Mouse (Mus musculus) spleen, postnatal 14 days (tissue): ENCODE data around the gene Nrbf2.
A peak's percentile ranks its signal among the peaks of the same experiment; 100 is the strongest.

Experiments
- DNase-seq, 2 experiments: peaks; one replicate each; pipeline ENCODE4 v3.0.0; 2021 to 2022; ENCODE audit warnings: low spot score in 2 of 2

The Nrbf2 gene

DNA sequence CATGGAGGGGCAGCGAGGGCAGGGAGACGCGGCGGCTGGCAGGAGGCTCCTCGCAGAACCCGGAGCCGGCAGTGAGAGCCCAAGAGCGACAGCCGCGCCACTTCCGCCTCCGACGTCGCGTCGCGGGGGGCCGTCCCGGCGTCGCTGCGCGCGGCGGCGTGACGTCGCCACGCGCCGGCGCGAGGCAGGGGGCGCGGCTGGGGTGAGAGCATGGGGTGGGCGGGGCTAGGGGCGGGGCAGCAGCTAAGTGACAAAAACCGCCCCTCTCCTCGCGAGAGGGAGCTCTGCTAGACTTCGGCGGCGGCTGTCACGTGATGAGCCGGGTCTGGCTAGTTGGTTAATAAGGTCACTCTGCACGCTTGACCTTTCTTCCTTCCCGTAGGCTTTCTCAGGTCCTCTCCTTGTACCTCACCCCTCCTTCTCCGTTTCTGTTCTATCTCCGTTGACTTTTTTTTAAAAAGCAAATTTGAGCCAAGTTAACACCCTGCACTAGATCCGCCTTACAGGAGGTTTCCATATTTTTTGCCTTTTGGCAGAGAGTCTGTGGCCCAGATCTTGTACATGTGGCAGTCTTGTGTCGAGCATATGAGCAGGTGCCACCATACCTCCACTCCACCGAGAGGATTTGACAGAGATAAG is at the start of gene Nrbf2:
Gene Nrbf2 (minus strand): TSS at position 130 of the 639 bp plus-strand sequence.
- peak; percentile 50 to 72 for DNase-seq

DNA sequence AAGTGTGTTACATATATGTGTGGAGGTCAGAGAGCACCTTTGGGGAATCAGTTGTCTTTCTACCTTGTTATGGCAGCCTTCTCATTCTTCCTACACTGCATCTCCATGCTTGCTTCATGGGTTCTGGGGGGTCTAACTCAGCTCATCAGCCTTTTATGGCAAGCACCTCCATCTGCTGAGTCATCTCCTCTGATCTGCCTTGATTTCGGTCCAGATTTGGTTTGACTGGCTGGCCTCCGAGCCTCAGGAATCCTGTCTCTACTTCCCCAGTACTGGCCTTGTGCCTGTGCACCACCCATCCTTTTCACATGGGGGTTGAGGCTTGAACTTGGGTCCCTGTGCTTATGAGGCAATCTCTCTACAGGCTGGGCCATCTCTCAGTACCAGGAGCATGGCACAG is 45.5 kb upstream of the Nrbf2 start:
- DNase-seq: no peak

DNA sequence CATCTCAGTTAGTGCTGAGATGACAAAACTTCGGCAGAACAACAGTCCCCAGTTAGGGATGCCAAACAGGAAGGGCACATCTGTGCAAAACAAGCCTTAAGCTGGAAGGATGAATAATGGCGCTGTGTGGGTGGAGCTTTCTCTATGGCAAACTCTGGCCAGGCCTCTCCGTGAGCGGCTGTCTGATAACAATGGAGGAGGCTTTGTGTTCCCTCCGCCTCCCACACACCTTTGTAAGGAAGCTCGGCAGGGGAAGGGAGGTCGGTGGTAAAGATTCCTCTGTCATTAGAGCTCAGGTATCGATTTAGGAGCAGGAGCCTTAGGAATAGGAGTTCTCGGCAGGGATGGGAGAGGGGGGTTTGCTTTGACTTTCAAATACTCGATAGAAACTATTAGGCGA is 44.6 kb upstream of the Nrbf2 start:
- no peak for DNase-seq

DNA sequence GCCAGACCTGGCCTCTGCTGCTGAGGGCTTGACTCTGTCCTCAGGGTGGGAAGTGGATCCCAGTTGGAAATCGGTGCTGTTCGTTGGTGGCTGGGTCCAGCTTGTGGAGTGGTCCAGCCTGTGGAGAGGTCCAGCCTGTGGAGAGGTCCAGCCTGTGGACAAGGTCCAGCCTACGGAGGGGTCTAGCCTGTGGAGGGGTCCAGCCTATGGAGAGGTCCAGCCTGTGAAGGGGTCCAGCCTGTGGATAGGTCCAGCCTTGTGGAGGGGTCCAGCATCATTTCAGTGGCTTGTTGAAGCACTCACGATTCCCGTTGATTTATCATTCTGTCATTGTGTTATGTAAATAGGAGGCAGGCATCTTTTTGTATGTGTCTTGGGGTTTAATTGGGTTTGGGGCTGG is 43.1 kb upstream of the Nrbf2 start:
- DNase-seq: no peak

DNA sequence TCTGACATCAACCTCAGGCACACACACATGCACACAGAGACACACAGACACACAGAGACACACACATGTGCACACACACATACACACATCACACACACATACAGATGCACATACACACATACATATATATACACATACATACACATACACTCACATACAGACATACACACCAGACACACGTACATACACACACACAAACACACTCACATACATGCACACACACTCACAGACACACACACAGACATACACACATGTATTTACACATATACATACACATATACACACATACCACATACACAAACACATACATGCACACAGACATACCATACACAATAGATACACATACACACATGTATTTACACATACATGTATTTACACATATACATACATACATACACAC is 38.9 kb upstream of the Nrbf2 start:
- no peak for DNase-seq

DNA sequence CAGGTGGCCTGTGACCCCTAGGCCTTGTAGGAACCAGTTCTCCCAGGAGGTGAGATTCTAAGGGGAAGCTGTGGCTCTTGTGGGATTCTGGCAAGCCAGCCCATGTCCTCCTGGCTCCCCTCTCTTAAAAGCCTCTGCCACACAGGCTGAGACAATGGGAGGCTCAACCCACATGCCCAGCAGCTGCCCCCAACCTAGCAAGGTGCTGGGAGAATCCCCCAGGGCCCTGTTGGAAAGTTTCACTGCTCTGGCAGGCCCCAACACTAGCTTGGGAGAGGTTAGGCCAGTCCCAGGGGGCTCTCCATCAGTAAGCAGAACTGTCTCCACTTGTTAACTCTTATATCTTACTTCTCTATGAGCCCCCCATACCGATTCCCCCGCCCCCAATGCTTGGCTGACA is 36.3 kb upstream of the Nrbf2 start:
- DNase-seq: no peak

DNA sequence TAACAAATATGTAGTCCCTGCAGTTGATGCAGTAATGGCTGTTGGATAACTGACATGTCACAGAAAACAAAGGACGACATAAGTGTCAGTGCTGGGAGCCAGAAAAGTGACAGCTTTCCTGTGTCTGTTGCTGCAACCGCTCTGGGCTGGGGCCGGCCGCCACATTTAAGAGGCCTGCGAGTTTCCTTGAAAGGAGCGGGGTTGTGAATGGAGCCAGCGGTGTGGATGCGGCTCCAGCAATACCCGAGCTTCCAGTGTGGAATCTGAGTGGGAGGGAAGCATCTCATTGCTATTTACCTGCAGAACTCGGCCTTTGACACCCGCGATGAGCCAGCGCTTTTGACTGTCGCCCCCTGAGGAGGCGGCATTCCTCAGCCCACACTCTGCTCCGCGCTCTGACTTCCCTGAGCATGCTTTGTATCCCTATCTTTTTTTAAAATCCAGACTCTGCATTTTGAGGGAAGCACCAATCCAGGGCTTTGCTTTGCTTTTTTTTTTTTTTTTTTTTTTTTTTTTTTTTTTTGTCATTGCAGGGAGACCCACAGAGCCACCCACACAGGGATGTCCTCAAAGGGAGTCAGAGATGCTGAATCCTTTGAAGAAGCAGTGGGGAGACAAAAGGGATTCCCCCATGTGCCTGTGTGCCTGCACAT is 35.2 kb upstream of the Nrbf2 start:
- no peak for DNase-seq

DNA sequence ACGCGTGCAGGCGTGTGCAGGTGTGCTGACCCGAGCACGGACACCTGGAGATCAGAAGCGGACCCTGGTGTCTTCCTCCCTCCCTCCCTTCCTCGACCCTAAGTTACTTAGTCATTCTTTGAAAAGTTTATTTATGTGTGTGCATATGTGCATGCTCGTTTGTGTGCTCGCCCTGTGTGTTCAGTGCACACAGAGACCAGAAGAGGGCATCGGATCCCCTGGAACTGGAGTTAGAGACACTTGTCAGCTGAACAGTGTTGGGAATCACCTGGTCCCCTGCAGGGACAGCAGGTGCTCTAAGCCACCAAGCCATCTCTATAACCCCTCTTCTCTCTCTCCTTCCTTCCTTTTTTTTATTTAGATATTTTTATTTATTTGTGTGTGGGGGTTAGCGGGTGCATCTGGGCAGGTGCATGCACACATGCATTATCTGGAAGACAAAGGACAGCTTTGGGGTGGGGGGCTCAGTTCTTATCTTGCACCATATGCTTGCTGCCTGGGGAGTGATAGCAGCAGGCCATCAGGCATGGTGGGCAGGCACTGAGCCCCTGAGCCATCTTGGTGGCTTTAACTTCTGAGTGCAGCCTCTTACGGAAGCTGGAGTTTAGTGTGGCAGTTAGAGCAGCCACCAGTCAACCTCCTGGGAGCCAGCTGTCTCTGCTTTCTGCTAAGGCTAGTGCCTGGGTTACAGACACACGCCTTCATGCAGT is 34.1 kb upstream of the Nrbf2 start:
- no peak for DNase-seq

DNA sequence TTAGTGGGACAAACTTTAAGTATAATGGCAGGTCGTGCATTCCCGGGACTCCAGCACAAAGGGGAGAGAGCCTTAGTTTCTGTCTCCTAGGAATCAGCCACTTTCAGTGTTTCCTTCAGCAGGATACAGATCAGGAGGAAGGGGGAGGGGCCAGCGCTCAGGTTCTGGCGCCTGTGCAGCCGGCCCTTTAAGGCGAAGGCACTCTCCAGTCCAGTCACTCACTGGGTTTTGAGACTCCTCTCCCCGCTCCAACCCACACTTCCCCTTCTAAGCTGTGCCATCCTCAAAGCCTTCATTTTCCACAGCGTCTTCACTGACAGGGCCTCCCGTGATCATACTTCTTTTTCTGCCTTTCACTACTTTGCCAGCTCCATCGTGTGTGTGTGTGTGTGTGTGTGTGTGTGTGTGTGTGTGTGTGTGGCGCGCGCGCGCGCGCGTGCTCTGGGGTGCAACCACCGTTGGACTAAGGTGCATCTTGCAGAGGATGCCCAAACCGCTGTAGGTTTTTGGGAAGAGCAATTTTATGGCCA is 32.9 kb upstream of the Nrbf2 start:
- DNase-seq: no peak

DNA sequence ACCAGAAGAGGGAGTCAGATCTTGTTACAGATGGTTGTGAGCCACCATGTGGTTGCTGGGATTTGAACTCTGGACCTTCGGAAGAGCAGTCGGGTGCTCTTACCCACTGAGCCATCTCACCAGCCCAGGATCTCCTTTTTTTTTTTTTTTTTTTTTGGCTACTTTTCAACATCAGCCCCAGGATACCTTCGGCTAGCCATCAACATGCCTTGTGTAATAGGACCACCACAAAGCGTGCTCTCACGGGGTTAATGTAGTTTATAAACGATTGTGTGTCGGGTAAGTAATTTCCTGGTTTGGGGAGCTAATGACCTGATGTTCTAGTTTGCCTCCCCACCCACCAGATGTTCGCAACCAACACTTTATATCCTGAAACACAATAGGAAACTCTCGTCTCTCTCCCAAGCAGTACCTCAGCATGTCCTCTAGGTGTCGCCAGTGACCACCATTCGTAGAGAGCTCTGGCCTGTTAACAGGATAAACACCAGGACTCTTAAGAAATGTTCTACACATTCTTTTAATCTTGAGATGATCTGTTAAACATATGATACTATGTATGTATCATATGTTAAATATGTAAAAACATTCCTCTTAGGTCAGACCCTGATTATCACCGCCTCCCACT is 29.8 kb upstream of the Nrbf2 start:
- peak in 1 of 2 experiments; percentile 31 for DNase-seq

DNA sequence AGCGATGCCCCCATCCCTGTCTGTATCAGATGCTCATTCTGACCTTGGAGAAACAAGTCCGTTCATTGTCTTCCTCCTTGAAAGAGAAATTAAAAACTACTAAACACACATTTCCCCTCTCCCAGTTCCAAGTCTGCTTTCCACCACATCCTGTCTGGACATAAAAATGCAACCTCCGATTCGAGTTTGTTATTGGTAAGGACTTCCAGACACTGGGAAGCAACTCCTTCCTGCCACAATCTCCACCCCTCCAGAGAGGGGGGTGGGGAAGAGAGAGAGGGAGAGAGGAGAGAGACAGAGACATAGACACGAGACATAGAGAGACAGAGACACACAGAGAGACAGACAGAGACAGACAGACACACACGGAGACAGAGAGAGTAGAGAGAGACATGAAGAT is 27.4 kb upstream of the Nrbf2 start:
- no peak for DNase-seq

DNA sequence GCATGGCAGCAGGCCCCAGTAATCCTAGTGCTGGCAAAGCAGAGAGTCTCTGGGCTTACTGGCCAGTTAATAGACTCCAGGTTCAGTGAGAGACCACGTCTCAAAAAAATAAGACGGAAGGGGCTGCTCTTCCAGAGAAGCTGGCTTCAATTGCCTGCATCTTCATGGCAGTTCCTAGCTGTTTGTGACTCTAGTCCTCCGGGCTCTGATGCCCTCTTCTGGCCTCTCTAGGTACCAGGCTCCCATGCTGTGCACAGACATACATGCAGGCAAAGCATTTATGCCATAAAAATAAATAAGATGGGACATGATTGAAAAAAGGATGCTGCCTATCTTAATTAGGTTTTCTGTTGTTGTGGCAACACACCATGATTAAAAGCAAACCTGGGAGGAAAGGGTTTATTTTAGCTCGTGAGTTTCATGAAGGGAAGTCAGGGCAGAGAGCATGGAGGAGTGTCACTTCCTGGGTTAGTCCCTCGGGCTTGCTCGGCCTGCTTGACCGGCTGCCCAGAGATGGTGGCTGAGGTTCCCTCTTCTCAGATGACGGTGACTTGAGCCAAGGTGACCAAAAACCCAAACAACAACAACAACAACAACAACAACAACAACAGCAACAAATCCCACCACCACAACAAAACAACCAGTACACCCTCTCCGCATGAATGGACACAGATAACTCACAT is 26.3 kb upstream of the Nrbf2 start:
- DNase-seq: peak in 1 of 2 experiments; percentile 49

DNA sequence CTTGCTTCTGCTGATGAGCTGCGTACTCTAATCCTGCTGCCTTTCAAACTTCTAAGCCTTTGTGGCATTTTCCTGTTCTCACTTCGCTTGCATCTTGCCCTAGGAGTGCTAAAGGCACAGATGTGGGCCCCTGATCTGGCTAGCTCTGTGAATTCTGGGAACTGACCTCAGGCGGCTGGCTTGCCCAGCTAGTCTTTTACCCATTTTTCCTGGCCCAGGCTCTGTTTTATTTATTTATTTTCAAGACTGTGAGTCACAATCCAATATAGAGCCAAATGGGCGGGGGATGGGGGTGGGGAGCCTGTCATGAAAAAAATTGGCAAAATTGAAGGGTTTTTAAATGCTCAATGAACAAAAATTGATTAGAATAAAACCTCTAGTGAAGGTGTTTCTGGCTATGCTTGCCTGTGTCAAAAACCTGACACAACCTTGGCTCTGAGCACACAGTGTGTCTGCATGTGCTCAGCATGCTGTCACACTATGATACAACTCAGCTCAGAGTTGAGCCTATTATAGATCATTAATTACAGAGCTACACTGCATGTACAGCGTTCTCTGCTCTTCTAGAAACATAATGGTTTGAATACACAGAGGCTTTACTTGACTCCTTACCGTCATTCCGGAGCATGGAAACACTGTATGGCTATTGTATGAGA is 24.5 kb upstream of the Nrbf2 start:
- no peak for DNase-seq

DNA sequence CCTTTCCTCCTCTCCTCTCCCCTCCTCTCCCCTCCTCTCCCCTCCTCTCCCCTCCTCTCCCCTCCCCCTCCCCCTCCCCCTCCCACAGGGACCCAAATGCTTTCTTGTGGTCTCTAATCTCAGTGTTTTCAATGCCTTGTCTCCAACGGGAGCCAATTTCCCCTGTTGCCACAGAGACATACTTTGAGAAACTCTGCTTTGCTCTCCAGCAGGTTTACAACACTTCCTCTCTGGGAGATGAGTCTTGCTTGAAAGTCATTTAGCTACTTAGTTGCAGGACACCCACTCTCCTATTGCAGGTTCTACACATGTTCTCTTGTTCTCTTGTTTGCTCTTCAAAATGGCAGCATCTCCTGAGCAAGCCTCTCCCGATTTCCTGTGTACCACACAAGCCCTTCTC is 17.2 kb upstream of the Nrbf2 start:
- DNase-seq: no peak

DNA sequence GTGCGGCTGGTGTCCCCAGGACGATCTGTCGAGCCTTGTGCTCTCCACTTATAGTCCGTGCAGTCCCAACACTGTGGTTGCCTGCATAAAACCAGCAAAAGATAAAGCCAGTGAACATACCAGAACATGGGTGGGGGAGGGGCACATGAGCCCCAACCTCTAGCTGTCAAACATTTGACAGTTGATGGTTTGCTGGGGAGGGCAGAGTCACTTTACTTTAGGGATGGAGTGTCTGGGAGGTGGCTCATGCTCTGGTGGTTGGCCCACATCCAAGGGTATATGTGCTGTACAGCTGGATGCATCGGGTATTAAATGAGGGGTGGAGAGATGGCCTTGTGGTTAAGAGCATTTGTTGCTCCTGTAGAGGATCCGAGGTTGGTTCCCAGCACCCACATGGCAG is 15.9 kb upstream of the Nrbf2 start:
- no peak for DNase-seq

DNA sequence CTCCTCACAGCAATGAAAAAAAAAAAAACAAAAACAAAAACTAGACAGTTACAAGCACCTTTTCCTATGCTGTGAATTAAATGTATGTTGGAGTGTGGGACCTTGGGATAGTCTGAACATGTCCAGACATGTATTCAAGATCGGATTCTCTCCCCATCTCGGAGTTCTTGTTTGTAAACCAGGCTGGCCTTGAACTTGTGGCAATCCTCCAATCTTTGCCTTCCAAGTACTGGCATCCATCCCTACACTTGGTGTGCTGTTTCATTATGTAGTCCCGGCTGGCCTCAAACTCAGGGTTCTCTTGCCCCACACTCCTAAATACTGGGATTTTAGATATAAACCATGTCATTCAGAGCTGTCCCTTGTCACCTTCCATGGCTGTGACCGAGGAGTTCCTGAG is 14.2 kb upstream of the Nrbf2 start:
- no peak for DNase-seq

DNA sequence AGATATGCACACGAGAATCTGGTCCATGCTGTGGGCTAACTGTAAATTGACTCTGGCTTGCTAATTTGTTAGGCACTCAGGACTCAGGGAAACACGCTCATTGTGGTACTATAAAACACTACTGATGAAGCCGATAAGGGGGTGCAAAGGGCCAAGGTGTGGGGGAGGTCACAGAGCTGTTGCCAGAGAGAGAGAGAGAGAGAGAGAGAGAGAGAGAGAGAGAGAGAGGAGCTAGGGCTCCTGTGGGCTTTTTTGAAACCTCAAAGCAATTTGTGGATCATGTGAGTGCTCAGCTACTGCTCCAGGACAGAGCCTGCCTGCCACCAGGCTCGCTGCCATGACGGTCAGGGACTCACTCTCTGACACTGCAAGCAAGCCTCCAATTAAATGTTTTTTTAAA is 13.8 kb upstream of the Nrbf2 start:
- DNase-seq: no peak

DNA sequence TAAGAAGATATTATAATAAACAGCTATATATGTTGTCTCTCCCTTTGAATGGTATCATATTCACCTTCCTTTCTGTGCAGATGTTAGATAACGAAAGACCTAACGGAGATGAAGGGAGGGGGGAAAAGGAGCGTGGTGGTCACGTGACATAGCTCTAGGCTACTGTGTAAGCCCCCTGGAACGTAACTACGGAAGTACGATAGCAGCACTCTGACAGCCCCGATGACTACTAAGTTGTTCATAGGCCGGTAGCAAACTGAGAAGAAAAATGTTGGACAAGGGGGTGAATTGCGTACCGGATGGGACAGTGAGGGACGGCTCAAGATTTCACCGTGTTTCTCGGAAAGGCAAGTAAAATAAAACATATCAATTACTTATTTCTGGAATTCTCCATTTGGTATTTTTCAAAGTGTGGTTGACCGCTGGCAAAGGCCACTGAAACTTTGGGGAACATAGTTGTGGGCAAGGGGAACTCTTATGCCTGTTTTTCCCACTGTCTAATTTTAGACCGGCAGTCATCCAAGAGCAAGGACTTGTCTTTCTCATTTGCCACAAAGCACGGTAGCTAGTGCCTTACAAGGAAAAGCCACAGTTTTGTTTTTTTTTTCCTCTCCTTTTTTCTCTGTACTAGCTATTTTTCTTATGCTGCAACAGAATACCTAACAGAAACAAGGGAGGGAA is 12.2 kb upstream of the Nrbf2 start:
- DNase-seq: no peak

DNA sequence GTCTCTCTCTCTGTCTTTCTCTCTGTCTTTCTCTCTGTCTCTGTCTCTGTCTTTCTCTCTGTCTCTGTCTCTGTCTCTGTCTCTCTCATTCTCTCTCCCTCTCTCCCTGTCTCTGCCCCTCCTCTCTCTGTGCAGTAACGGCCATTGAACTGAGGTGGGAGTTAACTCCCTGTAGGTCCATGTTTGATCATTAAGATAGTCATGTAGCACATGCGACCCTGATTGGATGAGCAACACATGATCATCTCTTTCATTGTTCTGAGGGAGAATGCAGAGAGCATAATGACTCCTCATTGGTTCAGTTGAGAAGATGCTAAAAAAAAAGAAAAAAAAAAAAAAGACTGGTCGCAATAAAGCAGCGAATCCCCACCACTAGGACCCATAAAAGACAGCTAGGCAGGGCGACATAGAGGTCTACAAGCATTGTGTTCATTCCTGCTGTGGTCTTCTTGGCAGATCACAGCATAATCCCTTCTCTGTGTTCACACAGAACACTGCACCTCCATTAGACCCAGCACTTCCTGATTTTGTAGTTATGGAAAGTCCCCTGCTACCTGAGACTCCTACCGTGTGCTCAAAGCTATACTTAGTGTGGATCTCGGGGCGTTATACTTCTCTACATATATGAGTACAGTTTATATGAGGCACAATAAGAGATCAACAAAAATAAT is 11.5 kb upstream of the Nrbf2 start:
- DNase-seq: no peak

DNA sequence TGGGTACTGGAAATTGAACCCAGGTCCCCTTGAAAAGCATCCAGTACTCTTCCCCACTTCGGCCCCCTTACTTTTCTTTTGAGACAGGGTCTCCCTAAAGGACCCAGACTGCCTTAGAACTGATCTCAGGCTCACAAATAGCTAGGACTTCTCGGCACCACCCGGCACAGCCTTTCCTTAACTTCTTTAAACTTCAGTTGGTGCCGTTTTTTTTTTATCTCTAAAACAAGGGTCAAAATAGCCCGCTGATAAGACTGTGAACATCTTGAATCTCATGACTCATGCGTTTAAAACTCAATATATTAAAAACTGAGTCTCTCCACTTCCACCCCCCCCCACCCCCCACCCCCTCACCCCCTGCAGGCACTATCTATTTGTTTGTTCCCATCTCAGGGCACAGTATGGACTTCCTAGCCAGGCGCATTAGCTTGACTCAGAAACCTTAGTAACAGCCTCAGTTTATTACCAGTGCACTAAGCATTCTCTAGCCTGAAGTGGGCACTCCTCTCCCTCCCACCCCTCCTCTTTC is 10.9 kb upstream of the Nrbf2 start:
- DNase-seq: no peak
